Mouse (Mus musculus): ENCODE measurements around the gene Ism2.
A peak's percentile ranks its signal among the peaks of the same experiment; 100 is the strongest.
"Not testable (repeated sequence)": the region's sequence is repeated elsewhere in the genome, so short reads cannot be mapped to it uniquely, and the experiment has no call there.

The Ism2 gene

DNA sequence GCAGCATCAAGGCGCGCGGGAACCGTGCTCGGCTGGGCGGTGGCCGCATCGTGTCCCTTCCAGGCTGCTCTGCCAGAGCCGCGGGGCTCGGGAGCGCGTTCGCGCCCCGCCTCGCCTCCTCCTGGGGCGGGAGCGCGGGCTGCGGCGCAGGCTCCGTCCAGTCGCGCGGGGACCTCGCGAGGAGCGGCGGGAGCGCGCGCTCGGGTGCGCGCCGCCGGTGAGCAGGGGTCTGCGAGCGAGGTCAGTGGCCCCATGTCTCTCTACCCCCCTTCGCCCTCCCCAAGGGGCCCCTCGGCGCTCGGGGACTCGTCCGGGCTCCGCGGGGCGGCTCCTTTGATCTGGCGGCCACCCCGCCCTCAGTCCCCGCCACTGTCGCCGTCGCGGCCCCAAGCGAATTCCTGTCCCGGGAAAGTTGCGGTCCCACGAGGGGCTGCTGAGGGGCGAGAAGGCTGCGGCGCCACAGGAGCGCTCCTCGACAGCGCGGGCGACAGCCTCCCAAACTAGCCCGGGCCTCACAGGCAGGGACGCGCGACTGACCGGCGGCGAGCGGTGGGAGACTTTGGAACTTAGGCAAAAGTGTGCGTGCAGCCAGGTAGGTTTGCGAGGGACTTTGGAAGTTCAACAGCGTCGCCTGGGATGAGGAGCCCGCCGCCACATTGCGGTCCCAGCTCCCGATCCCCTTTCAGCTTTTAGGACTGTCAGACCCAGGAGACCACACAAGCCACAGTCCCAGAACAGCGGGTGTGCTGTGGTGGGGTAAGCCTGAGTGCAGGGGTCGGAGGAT, at the start of gene Ism2:
Gene Ism2, minus strand, starts transcription at position 49 of the 784 bp plus-strand sequence.
- DNase-seq (ENCODE audit: low read depth, low spot score): peak; percentile 39

DNA sequence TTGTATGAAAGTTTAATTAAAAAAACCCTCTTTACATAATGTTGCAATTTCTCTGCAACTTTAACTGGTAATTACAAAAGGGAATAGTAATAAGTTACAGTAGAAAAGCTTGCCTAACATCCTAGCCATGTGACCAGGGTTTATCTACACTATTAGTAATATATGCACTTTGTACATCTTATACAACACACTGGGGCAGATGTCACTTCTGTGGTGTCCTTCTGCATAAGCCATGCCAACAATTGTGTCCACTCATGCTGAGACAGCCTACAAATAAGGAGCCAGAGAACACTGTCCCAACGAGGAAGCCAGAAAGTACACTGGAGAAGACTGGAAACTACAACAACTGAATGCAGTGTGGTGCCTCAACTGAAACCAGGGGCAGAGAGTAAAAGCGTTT, 48.5 kb upstream of the Ism2 start:
- DNase-seq (ENCODE audit: low read depth, low spot score): no peak

DNA sequence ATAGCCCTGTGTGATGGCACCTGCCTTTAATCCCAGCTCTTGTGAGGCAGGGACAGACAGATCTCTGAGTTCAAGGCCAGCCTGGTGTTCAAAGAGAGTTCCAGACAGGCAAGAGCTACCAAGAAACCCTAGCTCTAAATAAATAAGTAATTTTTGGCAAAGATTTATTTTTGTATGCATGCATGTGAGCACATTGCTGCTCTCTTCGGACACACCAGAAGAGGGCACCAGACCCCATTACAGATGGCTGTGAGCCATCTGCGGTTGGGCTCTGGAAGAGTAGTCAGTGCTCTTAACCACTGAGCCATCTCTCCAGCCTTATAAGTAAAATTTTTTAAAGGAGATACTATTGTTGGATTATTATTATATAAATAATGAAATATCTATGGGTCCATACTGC, 48.0 kb upstream of the Ism2 start:
- DNase-seq (ENCODE audit: low read depth, low spot score): no peak

DNA sequence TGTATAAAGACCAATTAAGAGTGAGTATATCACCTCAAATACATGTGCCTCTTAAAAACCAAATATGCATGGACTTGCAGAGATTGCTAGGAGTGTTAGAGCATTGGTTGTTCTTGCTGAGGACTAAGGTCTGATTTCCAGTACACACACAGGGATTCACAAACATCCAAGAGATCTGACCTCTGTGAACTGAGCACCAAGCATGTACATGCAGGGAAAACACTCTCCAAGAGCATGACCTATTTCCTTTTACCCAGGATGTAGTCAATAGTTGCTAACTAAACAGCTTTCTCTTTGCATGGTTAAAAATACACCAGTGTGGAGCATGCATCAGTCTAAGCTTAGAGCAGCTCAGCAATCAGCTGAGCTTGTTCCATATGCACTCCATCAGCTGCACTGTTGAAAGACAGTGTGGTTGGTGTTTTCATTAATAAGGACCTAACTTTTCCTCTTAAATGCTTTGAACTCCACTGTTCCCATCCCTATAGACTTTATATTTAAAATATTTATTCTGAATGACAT, 43.6 kb upstream of the Ism2 start:
- no peak for DNase-seq (ENCODE audit: low read depth, low spot score)

DNA sequence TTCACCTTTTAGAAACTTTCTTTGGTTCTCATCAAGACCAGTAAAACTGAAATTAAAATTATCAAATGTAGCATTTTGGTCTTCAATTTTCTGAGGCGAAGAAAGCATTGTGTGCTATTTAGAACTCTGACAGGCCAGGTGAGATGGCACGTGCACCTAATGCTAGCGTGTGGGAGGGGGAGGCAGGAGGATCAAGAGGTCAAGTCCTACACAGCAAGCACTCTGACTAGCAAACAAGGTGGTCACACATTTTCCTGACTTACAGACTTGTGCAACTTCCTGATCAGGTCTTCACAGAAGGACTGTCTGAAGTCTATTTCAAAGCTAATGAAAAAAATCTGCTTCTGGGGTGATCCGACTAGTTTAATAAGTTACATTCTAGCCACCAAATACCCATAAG, 38.6 kb upstream of the Ism2 start:
- no peak for DNase-seq (ENCODE audit: low read depth, low spot score)

DNA sequence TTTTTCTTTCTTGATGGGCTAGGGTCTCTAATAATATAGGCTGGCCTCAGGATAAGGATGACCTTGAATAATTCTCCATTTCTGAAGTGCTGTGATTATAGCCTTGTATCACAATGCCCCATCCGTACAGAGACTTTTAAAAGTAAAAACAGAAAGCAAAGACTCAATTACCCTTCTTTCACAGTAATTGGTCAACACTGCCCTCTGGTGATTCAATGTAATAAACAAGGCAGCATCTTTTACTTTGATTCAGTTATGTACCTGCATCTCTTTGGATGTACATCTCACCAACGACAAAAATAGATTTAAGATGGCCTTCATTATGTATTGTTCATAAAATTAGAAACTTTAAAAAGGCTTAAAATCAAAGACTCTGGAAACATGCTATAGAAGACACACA, 35.4 kb upstream of the Ism2 start:
- peak; percentile 2 for DNase-seq (ENCODE audit: low read depth, low spot score)

DNA sequence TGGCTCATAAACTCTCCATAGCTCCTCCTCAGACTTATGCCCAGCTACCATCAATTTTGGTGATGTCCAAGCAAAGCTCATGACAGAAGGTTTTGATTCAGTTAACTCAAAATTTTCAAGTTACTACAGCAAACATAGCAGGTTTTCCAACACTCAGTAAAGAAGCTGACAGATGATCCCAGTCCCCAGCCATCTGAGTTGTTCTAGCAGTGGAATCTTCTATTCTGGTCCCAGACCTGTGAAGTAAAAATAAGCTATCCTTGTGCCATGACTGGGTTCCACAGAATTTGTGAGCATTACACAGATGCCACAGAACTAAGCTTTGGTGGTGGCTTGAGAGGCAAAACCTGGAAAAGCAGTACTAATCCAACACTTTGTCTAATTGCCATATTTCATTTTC, 34.3 kb upstream of the Ism2 start:
- DNase-seq (ENCODE audit: low read depth, low spot score): no peak

DNA sequence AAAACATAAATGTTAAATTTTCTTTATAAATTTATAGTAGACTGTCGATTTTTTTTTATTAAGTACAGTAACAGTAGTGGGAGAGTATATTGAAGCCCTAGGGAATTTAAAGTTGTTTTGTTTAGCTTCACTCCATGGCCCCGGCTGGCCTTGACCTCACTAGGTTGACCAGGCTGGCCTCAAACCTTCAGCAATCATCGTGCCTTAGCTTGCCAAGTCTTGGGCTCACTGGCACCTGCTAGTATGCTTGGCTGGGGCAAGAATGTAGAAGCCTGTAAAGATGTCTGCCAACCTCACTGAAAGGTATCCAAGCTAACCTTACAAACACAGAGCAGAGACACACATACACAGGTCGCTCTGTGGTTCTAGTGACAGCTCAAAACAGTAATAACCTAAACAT, 33.0 kb upstream of the Ism2 start:
- DNase-seq (ENCODE audit: low read depth, low spot score): no peak

DNA sequence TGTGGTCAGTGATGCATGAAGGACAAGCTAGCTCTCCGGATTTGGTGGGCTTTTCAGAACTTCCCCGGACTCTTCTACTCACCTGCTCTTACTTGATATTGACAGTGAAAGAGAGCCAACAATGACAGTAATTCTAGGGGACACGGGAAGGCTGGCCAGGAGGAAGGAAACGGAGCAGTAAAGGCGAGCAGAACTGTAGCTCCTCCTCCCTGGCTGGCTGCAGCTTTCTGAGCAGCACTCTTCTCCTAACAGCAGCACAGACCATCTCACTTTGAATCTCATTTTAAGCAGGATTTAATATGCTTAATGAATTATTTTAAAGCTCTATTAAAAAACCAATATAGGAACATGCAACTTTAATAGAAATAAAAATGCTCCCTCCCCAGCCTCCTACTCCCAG, 32.4 kb upstream of the Ism2 start:
- DNase-seq (ENCODE audit: low read depth, low spot score): no peak

DNA sequence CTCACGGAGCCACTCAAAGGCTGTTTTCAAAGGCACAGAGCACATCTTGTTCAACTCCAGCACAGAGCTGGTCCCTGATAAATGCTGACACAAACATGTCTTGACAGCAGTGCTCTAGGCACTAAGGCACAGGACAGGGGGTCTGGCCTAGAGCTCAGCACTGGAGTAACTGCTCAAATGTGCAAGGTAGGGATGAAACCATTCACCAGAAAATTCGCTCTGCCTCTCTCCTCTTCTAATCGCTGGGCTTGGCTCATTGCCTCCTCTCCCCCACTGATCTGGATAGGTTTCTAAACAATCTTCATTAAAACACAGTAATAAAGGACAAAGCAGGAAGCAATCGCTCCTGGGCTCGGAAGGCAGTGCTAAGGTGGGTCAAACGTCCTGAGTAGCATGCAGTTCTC, 31.6 kb upstream of the Ism2 start:
- no peak for DNase-seq (ENCODE audit: low read depth, low spot score)

DNA sequence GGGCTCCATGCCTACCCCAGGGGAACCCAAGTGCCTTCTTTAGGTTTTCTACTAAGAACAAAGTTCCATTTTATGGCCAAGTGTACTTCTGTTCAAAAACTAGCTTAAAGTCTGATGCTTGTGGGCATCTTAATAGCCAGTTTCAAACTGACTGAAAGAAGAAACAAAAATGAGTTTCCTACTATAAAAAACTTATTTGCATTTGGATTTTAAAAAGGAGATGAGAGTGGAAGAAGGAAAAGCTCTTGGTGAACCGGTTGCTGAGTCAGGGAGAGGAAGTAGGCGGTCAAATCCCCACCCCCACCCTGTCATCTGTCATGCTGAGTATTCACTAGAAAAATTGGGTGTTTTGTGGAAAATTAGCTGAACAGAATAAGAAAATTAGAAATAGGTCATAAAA, 30.7 kb upstream of the Ism2 start:
- no peak for DNase-seq (ENCODE audit: low read depth, low spot score)

DNA sequence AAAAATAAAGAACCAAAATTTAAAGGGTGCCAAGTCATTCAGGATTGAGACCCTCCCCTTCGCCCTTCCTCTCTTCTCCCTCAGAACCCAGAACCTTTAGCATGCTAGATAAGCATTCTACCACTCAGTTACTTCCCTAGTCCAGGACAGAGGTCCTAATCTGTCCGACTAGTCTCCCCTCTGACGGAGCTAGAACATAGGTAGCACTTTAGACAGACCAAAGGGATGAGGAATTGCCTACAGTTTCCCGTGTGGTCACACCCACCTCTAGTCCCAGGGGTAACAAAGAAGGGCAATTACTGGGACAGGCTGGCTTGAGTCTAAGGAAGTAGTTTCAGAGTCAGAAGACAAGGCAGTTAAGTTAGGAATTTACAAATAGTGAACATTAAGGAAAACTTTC, 28.5 kb upstream of the Ism2 start:
- DNase-seq (ENCODE audit: low read depth, low spot score): no peak

DNA sequence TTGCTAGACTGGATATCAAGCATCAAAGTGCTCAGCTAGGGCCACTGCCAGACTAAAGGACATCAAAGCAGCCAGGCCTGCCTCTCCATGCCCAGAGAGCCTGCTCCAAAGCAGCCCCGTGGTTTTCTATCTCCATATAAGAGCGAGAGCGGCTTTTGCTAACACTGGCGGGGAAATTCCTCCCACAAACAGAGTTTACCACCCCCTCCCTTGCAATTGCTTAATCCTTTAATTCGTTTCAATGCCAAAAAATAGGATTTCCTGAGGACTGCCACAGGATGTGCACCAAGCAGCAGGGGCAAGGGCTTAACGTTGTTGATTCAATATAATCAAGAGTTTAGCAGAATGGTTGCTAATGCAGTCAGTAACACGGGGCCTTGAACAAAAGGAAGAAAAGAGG, 28.1 kb upstream of the Ism2 start:
- DNase-seq (ENCODE audit: low read depth, low spot score): no peak

DNA sequence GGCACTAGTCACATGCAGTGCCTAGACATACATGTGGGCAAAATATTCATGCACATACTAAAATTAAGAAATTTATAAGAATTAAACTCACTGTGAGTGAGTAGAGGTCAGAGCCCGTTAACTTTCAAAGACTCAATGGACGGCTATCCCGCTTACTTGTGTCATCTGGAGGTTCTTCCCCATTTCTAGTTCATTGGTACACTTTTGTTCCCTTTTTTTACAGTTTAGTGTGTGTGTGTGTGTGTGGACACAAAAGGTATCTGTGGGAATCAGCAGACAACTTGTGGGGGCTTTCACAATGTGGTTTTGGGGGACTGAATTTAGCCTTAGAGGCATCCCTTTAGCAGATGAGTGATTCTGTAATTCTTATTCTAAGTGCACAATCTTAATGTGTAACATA, 25.9 kb upstream of the Ism2 start:
- DNase-seq (ENCODE audit: low read depth, low spot score): no peak

DNA sequence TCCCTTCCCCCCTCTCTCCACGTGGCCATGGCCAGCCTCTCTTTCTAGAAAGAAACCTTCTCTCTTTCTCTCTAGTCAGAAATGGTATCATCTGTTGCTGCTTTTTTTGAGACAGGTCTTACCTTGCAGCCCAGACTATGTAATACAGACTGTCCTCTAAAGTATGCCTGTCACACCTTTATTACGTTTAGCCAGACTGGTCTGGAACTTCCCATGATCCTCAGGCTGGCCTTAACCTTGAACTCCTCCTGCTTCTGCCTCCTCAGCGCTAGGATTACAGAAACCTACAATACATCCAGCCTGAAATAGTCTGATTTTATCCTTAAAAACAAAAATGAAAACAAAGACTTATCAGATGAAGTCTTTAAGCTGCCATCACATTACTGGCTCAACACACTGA, 19.7 kb upstream of the Ism2 start:
- no peak for DNase-seq (ENCODE audit: low read depth, low spot score)

DNA sequence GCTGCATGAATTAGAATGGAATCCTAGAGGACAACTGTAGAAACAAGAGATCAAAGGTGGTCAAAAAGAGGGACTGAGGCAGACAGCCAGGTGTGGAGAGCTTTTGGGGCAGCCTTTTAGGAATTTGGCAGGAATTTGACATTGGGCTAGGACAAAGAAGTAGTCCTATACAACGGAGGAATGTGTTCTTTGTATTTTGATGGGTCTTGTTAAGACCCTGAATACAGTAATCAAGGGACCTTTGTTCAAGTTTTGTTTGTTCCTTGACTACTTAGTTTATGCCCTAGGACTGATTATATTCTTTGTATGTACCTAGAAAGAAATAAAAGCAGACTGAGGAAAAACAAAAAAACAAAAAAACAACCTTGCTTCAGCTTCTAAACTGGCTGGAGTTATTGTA, 18.4 kb upstream of the Ism2 start:
- no peak for DNase-seq (ENCODE audit: low read depth, low spot score)

DNA sequence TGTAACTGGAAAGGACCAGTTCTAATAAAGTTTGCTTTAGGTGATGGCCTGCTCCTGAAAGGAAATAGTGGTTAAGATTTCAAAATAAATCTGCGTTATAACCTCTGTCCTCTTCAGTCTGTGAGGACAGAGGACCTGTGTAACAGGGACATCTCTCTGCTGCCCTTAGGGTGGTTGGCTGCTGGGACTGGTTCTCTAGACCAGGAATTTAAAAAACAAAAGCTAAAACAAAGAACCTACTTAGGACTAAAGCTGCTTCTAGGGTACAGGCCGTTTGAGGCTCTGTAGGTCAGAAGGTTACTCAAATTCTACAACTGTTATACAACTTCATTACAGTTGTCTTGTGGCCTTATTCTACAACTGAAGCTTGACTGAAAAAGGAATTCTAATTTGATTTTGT, 13.6 kb upstream of the Ism2 start:
- DNase-seq (ENCODE audit: low read depth, low spot score): no peak

DNA sequence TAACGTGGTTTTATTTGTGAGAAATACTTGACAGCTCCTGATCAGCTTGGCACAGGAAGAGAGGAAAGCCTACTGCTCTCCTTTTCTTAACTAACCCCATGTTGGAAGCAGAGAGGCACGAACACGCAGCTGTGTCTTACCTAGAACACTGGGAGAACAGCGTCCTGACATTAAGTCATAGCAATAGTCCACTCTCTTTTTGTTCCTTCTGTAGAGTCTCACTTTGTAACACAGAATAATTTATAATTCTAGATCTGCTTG, 7.0 kb upstream of the Ism2 start:
- not testable (repeated sequence) for DNase-seq (ENCODE audit: low read depth, low spot score)

DNA sequence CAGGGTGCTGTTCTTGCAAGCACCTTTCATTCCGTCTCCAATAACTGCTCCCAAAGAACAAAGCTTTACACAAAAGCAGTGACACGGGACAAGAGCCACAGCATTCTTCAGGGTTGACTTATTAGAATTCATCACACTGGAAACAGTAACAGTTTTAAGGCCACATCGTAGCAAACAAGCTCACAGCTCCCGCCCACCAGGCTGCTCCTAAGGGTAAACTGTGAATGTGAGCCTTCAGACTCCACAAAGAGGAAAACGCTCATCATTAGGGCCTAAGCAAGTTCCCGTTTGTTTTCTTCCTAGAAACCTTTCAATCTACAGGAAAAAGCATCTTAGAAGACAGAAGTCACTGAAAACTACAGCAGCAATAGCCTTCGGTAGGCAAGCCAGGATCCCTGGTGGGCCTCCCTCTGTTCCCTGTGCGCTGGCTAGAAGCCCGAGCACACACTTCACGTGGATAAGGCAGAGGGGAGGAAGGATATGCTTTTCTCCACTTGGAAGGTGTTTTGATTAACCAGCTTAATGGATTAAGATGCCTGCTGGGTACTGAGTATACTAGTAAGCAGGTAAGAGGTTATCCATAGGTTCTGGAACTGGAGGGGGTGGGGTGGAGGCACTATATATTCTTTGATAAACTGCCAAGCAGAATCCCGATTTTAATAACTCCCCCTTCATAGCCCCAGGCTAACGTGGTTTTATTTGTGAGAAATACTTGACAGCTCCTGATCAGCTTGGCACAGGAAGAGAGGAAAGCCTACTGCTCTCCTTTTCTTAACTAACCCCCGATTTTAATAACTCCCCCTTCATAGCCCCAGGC, 6.5 kb upstream of the Ism2 start:
- DNase-seq (ENCODE audit: low read depth, low spot score): no peak

DNA sequence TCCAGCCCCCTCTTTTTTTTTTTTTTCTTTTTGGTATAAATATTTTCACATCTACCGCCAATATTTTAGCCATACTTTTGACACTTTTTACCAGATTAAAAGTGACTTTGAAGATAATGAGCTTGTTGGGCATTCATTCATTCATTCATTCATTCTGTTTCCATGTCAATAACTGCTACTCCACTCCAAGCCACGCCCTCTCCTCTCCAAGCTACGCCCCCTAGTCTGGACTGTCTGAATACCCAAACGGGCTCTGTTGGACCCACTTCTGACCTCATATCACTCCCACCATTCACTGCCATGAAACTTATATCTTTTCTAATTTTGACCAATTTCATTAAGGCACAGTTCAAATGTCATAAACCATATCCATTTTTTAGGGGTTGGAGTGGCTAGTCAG, 1.7 kb upstream of the Ism2 start:
- DNase-seq (ENCODE audit: low read depth, low spot score): no peak

DNA sequence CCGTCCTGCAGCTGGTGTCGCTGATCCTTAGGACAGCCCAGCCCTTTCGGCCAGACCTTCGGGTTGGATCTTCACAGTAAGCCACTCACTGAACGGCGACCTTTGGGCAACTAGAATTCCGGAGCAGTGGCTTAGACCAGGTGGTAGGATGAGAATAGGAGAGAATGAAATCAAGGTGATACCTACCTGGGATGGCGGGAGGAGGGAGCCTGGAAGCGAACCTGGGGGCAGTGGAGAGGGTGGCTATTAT, 861 bp upstream of the Ism2 start:
- DNase-seq (ENCODE audit: low read depth, low spot score): no peak

DNA sequence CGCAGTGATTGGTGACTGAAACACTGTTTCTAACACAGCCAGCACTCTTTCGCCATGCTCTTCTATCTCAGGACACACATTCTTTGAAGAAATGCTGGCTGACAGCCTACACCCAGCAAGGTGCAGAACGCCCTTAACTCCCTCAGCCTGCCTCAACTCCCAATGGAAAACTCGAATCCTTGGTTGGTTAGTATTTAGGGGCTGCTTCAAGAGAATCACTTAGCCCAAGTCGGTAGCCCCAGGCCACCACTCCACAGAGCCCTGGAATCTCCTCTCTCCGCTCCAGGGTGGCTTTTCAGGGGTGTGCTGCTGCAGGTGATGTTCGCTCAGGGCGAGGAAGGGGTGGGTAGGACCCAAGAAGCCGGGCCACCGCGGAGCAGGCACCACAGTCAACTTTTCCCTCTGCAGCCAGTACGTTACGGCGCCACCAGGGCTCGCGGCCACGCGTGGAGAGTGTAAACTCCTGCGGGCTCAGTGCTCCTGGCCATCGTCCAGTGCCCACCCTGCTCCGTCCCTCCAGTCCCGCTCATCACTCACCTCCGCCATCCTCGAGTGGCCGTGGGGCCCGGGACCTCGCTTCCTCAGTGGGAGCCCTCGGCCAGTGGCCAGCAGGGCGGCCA, 358 bp downstream of the Ism2 start:
- no peak for DNase-seq (ENCODE audit: low read depth, low spot score)

DNA sequence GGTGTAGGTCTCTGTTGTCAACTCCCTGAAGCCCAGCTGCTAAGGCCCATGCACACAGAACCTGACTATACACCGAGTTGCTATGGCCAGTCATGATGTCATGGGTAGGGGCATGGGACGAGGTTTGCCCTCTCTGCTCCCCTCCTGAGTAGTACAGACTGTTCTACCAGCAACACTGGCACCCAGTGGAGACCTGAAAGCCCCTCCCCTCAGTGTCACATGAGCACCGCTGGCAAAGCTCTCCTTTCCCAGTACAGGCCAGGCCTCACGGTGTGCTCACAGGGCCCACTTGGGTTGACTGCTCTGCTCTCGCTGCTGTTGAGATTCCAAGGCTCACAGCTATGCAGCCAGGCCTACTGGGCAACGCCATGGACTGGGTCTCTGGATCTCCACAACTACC, 5.6 kb downstream of the Ism2 start:
- no peak for DNase-seq (ENCODE audit: low read depth, low spot score)
